Mouse (Mus musculus): ENCODE data around the gene Flvcr1. TPM values are rescaled to one million over a fixed set of nuclear protein-coding genes. Genes with fewer than 3 reads are reported as not detected.

Flvcr1 gene
- polyA plus RNA-seq, 1 experiment from 2014 or later: 8.5 TPM

GRCm38 (mm10) chr1:191065188-191065587, 39.2 kb upstream of the Flvcr1 start:
- no peak overlapping the region for H3K4me2 ChIP-seq (replicated peaks; ENCODE audit: low read depth, low read length)
- no peak overlapping the region for H3K4me3 ChIP-seq (ENCODE audit: low read length)
- H3K4me1 ChIP-seq (ENCODE audit: control insufficient read depth, insufficient read depth, low read length): peaks cover 8% of the 10 kb centered on the region
- H3K9me3 ChIP-seq (ENCODE audit: control insufficient read depth, low read length): no peaks in the 10 kb centered on the region
- ATAC-seq (ENCODE audit: low FRiP score, low TSS enrichment): no peak
- no peak overlapping the region for H3K9ac ChIP-seq (ENCODE audit: low read depth, low read length)
- H3K27me3 ChIP-seq (ENCODE audit: control insufficient read depth, insufficient read depth, low read length): no peaks in the 10 kb centered on the region
- no peak overlapping the region for H3K27ac ChIP-seq (ENCODE audit: low read depth, low read length)
- H3K36me3 ChIP-seq (ENCODE audit: control insufficient read depth, insufficient read depth, low read length): peaks cover 47% of the 10 kb centered on the region
- WGBS: 82% methylated on average over 4 of the region's 4 CpGs

- Histone ChIP-seq H3K4me2 (replicated peaks; ENCODE audit: low read depth, low read length) (no peak overlapping the region), H3K4me1 (ENCODE audit: control insufficient read depth, insufficient read depth, low read length) (peaks cover 8% of the 10 kb centered on the region), H3K27ac (ENCODE audit: low read depth, low read length) (no peak overlapping the region), H3K27me3 (ENCODE audit: control insufficient read depth, insufficient read depth, low read length) (no peaks in the 10 kb centered on the region), H3K9ac (ENCODE audit: low read depth, low read length) (no peak overlapping the region), H3K9me3 (ENCODE audit: control insufficient read depth, low read length) (no peaks in the 10 kb centered on the region), H3K36me3 (ENCODE audit: control insufficient read depth, insufficient read depth, low read length) (peaks cover 40% of the 10 kb centered on the region), H3K4me3 (ENCODE audit: low read length) (no peak overlapping the region)
- 91% methylated on average over 2 of the region's 2 CpGs for WGBS
- ATAC-seq (ENCODE audit: low FRiP score, low TSS enrichment): no peak
These were observed 38.6 kb upstream of the Flvcr1 start for GRCm38 (mm10) chr1:191064535-191064934.

GRCm38 (mm10) chr1:191063700-191064099, 37.7 kb upstream of the Flvcr1 start:
- Histone ChIP-seq H3K4me1 (ENCODE audit: control insufficient read depth, insufficient read depth, low read length) (peaks cover 8% of the 10 kb centered on the region), H3K27me3 (ENCODE audit: control insufficient read depth, insufficient read depth, low read length) (no peaks in the 10 kb centered on the region), H3K4me2 (replicated peaks; ENCODE audit: low read depth, low read length) (peak overlapping the region; percentile 65), H3K9me3 (ENCODE audit: control insufficient read depth, low read length) (no peaks in the 10 kb centered on the region), H3K36me3 (ENCODE audit: control insufficient read depth, insufficient read depth, low read length) (peaks cover 32% of the 10 kb centered on the region), H3K9ac (ENCODE audit: low read depth, low read length) (peak overlapping the region; percentile 89), H3K4me3 (ENCODE audit: low read length) (peak overlapping the region; percentile 93), H3K27ac (ENCODE audit: low read depth, low read length) (no peak overlapping the region)
- 65% methylated on average over 9 of the region's 9 CpGs for WGBS
- ATAC-seq (ENCODE audit: low FRiP score, low TSS enrichment): no peak

GRCm38 (mm10) chr1:191062781-191063485, 37.0 kb upstream of the Flvcr1 start, which contains the start of the genes Tatdn3 and Nsl1:
Gene Tatdn3 (minus strand): TSS chr1:191062932.
Gene Nsl1 (plus strand): TSS chr1:191063012.
- H3K27me3 ChIP-seq (ENCODE audit: control insufficient read depth, insufficient read depth, low read length): no peaks in the 10 kb centered on the region
- peak; percentile 91 for ATAC-seq (ENCODE audit: low FRiP score, low TSS enrichment)
- WGBS: under 1% methylated on average over 56 of the region's 56 CpGs
- H3K4me1 ChIP-seq (ENCODE audit: control insufficient read depth, insufficient read depth, low read length): peaks cover 8% of the 10 kb centered on the region
- peak within 1 kb of the TSS; percentile 93 for H3K4me3 ChIP-seq (ENCODE audit: low read length)
- peaks cover 24% of the 10 kb centered on the region for H3K36me3 ChIP-seq (ENCODE audit: control insufficient read depth, insufficient read depth, low read length)
- peak within 1 kb of the TSS; percentile 65 for H3K27ac ChIP-seq (ENCODE audit: low read depth, low read length)
- H3K9me3 ChIP-seq (ENCODE audit: control insufficient read depth, low read length): no peaks in the 10 kb centered on the region
- peak within 1 kb of the TSS; percentile 87 for H3K4me2 ChIP-seq (replicated peaks; ENCODE audit: low read depth, low read length)
- H3K9ac ChIP-seq (ENCODE audit: low read depth, low read length): peak within 1 kb of the TSS; percentile 89

GRCm38 (mm10) chr1:191062241-191062780, 36.4 kb upstream of the Flvcr1 start:
- no peaks in the 10 kb centered on the region for H3K9me3 ChIP-seq (ENCODE audit: control insufficient read depth, low read length)
- H3K4me1 ChIP-seq (ENCODE audit: control insufficient read depth, insufficient read depth, low read length): peaks cover 8% of the 10 kb centered on the region
- ATAC-seq (ENCODE audit: low FRiP score, low TSS enrichment): peak; percentile 17
- WGBS: 5% methylated on average over 15 of the region's 15 CpGs
- peak overlapping the region; percentile 93 for H3K4me3 ChIP-seq (ENCODE audit: low read length)
- no peaks in the 10 kb centered on the region for H3K27me3 ChIP-seq (ENCODE audit: control insufficient read depth, insufficient read depth, low read length)
- H3K27ac ChIP-seq (ENCODE audit: low read depth, low read length): no peak overlapping the region; the same call in 1 of the 2 replicates
- peak overlapping the region; percentile 89 for H3K9ac ChIP-seq (ENCODE audit: low read depth, low read length)
- peaks cover 20% of the 10 kb centered on the region for H3K36me3 ChIP-seq (ENCODE audit: control insufficient read depth, insufficient read depth, low read length)
- H3K4me2 ChIP-seq (replicated peaks; ENCODE audit: low read depth, low read length): peak overlapping the region; percentile 87

- ATAC-seq (ENCODE audit: low FRiP score, low TSS enrichment): no peak
- Histone ChIP-seq H3K9me3 (ENCODE audit: control insufficient read depth, low read length) (no peaks in the 10 kb centered on the region), H3K9ac (ENCODE audit: low read depth, low read length) (no peak overlapping the region), H3K4me2 (replicated peaks; ENCODE audit: low read depth, low read length) (no peak overlapping the region), H3K27me3 (ENCODE audit: control insufficient read depth, insufficient read depth, low read length) (no peaks in the 10 kb centered on the region), H3K27ac (ENCODE audit: low read depth, low read length) (no peak overlapping the region), H3K4me1 (ENCODE audit: control insufficient read depth, insufficient read depth, low read length) (no peaks in the 10 kb centered on the region), H3K36me3 (ENCODE audit: control insufficient read depth, insufficient read depth, low read length) (no peaks in the 10 kb centered on the region), H3K4me3 (ENCODE audit: low read length) (no peak overlapping the region)
- 65% methylated on average over 3 of the region's 3 CpGs for WGBS
These were observed 31.5 kb upstream of the Flvcr1 start for GRCm38 (mm10) chr1:191057461-191057860.

GRCm38 (mm10) chr1:191055533-191055873, 29.5 kb upstream of the Flvcr1 start:
- 75% methylated on average over 2 of the region's 2 CpGs for WGBS
- Histone ChIP-seq H3K27ac (ENCODE audit: low read depth, low read length) (no peak overlapping the region), H3K4me1 (ENCODE audit: control insufficient read depth, insufficient read depth, low read length) (no peaks in the 10 kb centered on the region), H3K9ac (ENCODE audit: low read depth, low read length) (no peak overlapping the region), H3K27me3 (ENCODE audit: control insufficient read depth, insufficient read depth, low read length) (no peaks in the 10 kb centered on the region), H3K4me3 (ENCODE audit: low read length) (no peak overlapping the region), H3K4me2 (replicated peaks; ENCODE audit: low read depth, low read length) (no peak overlapping the region), H3K9me3 (ENCODE audit: control insufficient read depth, low read length) (no peaks in the 10 kb centered on the region), H3K36me3 (ENCODE audit: control insufficient read depth, insufficient read depth, low read length) (no peaks in the 10 kb centered on the region)
- no peak for ATAC-seq (ENCODE audit: low FRiP score, low TSS enrichment)

GRCm38 (mm10) chr1:191054870-191055532, 29.0 kb upstream of the Flvcr1 start:
- Histone ChIP-seq H3K27ac (ENCODE audit: low read depth, low read length) (no peak overlapping the region), H3K36me3 (ENCODE audit: control insufficient read depth, insufficient read depth, low read length) (no peaks in the 10 kb centered on the region), H3K27me3 (ENCODE audit: control insufficient read depth, insufficient read depth, low read length) (no peaks in the 10 kb centered on the region), H3K4me1 (ENCODE audit: control insufficient read depth, insufficient read depth, low read length) (no peaks in the 10 kb centered on the region), H3K9me3 (ENCODE audit: control insufficient read depth, low read length) (no peaks in the 10 kb centered on the region), H3K4me2 (replicated peaks; ENCODE audit: low read depth, low read length) (no peak overlapping the region), H3K4me3 (ENCODE audit: low read length) (no peak overlapping the region), H3K9ac (ENCODE audit: low read depth, low read length) (no peak overlapping the region)
- no peak for ATAC-seq (ENCODE audit: low FRiP score, low TSS enrichment)
- 74% methylated on average over 8 of the region's 8 CpGs for WGBS

- H3K4me1 ChIP-seq (ENCODE audit: control insufficient read depth, insufficient read depth, low read length): no peaks in the 10 kb centered on the region
These were observed 27.6 kb upstream of the Flvcr1 start for GRCm38 (mm10) chr1:191053555-191053954.

More at GRCm38 (mm10) chr1:191053555-191053954, 27.6 kb upstream of the Flvcr1 start:
- Histone ChIP-seq H3K9ac (ENCODE audit: low read depth, low read length) (no peak overlapping the region), H3K4me3 (ENCODE audit: low read length) (no peak overlapping the region), H3K27me3 (ENCODE audit: control insufficient read depth, insufficient read depth, low read length) (no peaks in the 10 kb centered on the region), H3K4me2 (replicated peaks; ENCODE audit: low read depth, low read length) (no peak overlapping the region), H3K9me3 (ENCODE audit: control insufficient read depth, low read length) (no peaks in the 10 kb centered on the region), H3K27ac (ENCODE audit: low read depth, low read length) (no peak overlapping the region), H3K36me3 (ENCODE audit: control insufficient read depth, insufficient read depth, low read length) (no peaks in the 10 kb centered on the region)
- ATAC-seq (ENCODE audit: low FRiP score, low TSS enrichment): peak; percentile 43; the same call in 1 of the 2 replicates
- WGBS: 58% methylated on average over 3 of the region's 3 CpGs
